Mouse (Mus musculus) liver, embryonic 14.5 days (tissue): ENCODE measurements at regions not wholly inside any gene's neighbourhood (a gene's known extent, or its start where the extent isn't known, plus 50 kb on each side); places are given as distances from the start of the nearest gene placed in this dataset.

Source experiments
- ATAC-seq: fragments of 200-750 bp; cut with Nextera tagmentation; 2 replicates; pipeline ENCODE4 v1.8.0; 2017; ENCODE audit warnings: moderate number of reproducible peaks, mild to moderate bottlenecking, moderate library complexity; ENCODE audit not compliant: insufficient read depth
- DNase-seq, 3 experiments: peaks; one replicate each; pipeline ENCODE4 v3.0.0-alpha.2; 2012 to 2013; ENCODE audit warnings: low read depth in 3 of 3, low spot score in 3 of 3
- H3K27ac ChIP-seq: fragments of 300-500 bp; sonication (generic); 2 replicates; pipeline ENCODE4 v1.5.1; 2014; ENCODE audit warnings: moderate library complexity, mild to moderate bottlenecking, control low read depth, inconsistent platforms
- H3K27me3 ChIP-seq: fragments of 300-500 bp; sonication (generic); 2 replicates; pipeline ENCODE4 v1.6.1; 2014; ENCODE audit warnings: mild to moderate bottlenecking, low read length, moderate library complexity; ENCODE audit not compliant: control insufficient read depth, insufficient read depth
- H3K36me3 ChIP-seq: fragments of 300-500 bp; sonication (generic); replicated peaks from 2 replicates; pipeline ENCODE4 v1.6.1; 2014; ENCODE audit warnings: low read depth; ENCODE audit not compliant: control insufficient read depth, insufficient read depth
- H3K4me1 ChIP-seq, 2 experiments: fragments of 200-500 bp in 1 of 2; fragments of 300-500 bp in 1 of 2; sonication (generic) in 1 of 2; replicated peaks; 2 replicates each; pipeline ENCODE4 v1.6.1; 2012 to 2014; ENCODE audit warnings: antibody characterized with exemption in 1 of 2, inconsistent platforms in 1 of 2, low read length in 1 of 2; ENCODE audit not compliant: control insufficient read depth in 2 of 2, insufficient read depth in 2 of 2
- H3K4me2 ChIP-seq: fragments of 300-500 bp; sonication (generic); 2 replicates; pipeline ENCODE4 v1.6.1; 2014; ENCODE audit warnings: low read depth, mild to moderate bottlenecking, control low read depth, moderate library complexity
- H3K4me3 ChIP-seq, 2 experiments: fragments of 200-500 bp in 1 of 2; fragments of 300-500 bp in 1 of 2; sonication (generic) in 1 of 2; 2 replicates each; pipeline ENCODE4 v1.5.1; 2012 to 2014; ENCODE audit warnings: low read depth in 2 of 2, low read length in 2 of 2, mild to moderate bottlenecking in 2 of 2, control low read depth in 1 of 2, inconsistent platforms in 1 of 2, moderate library complexity in 1 of 2; ENCODE audit not compliant: insufficient read depth in 1 of 2
- H3K9ac ChIP-seq: fragments of 300-500 bp; sonication (generic); replicated peaks from 2 replicates; pipeline ENCODE4 v1.6.1; 2014; ENCODE audit warnings: mild to moderate bottlenecking, control low read depth, moderate library complexity
- H3K9me3 ChIP-seq: fragments of 300-500 bp; sonication (generic); 2 replicates; pipeline ENCODE4 v1.6.1; 2016; ENCODE audit warnings: low read length, mixed read lengths; ENCODE audit not compliant: control insufficient read depth
- CTCF ChIP-seq: IDR thresholded peaks from 2 replicates; pipeline ENCODE4 v1.5.1; 2016; ENCODE audit warnings: antibody characterized with exemption, low read depth, control low read depth
- EP300 ChIP-seq: IDR thresholded peaks from 2 replicates; pipeline ENCODE4 v1.6.1; 2016; ENCODE audit warnings: antibody characterized with exemption, low read depth
- WGBS: fragments of 180-500 bp; shearing (Covaris S2); extraction: QIAGEN DNeasy Blood & Tissue Kit; methylation state at CpG from one replicate; pipeline ENCODE4 v1.1.7; 2014; ENCODE audit not compliant: insufficient replicate concordance; 5-methylcytosine and 5-hydroxymethylcytosine counted together

- Histone ChIP-seq H3K4me1 (0 out of 4 replicates have a peak, but pooled peaks cover 0 to 3% of the 10 kb centered on the region in 2 experiments), H3K27ac (no peak overlapping the region), H3K9ac (no peak overlapping the region), H3K36me3 (no peaks in the 10 kb centered on the region), H3K27me3 (no peaks in the 10 kb centered on the region; the same call in 1 of the 2 replicates), H3K4me2 (no peak overlapping the region), H3K4me3 (no peak overlapping the region), H3K9me3 (no peaks in the 10 kb centered on the region)
- 59% methylated on average over 10 of the region's 10 CpGs for WGBS
- no peak for ATAC-seq
- peak in 1 of 3 experiments; percentile 4 for DNase-seq
- TF ChIP-seq CTCF (no peak), EP300 (no peak)
These were observed 170.3 kb downstream of the Cd83 start for GRCm38 (mm10) chr13:43954714-43955393.

GRCm38 (mm10) chr13:43957046-43957445, 172.5 kb downstream of the Cd83 start:
- H3K4me1 ChIP-seq, result 0 out of 4 replicates have a peak, but pooled peaks cover 0 to 3% of the 10 kb centered on the region in 2 experiments
- H3K27me3 ChIP-seq, result no peaks in the 10 kb centered on the region; the same call in 1 of the 2 replicates
- ATAC-seq (no peak), DNase-seq (no peak)
- no peak overlapping the region for H3K4me3 ChIP-seq
- H3K4me2 ChIP-seq, result no peak overlapping the region
- no peaks in the 10 kb centered on the region for H3K9me3 ChIP-seq
- no peak overlapping the region for H3K9ac ChIP-seq
- WGBS, result 55% methylated on average over 2 of the region's 2 CpGs
- no peaks in the 10 kb centered on the region for H3K36me3 ChIP-seq
- H3K27ac ChIP-seq, result no peak overlapping the region
- TF ChIP-seq CTCF, result no peak
- TF ChIP-seq EP300, result no peak

GRCm38 (mm10) chr13:43959121-43959572, 174.6 kb downstream of the Cd83 start:
- TF ChIP-seq EP300, result no peak
- TF ChIP-seq CTCF, result no peak
- no peaks in the 10 kb centered on the region for H3K36me3 ChIP-seq
- DNase-seq (no peak), ATAC-seq (no peak)
- H3K4me3 ChIP-seq, result no peak overlapping the region
- no peaks in the 10 kb centered on the region; the same call in 1 of the 2 replicates for H3K27me3 ChIP-seq
- 0 out of 4 replicates have a peak, but pooled peaks cover 0 to 3% of the 10 kb centered on the region in 2 experiments for H3K4me1 ChIP-seq
- H3K9ac ChIP-seq, result no peak overlapping the region
- no peak overlapping the region for H3K4me2 ChIP-seq
- 18% methylated on average over 9 of the region's 9 CpGs for WGBS
- H3K9me3 ChIP-seq, result no peaks in the 10 kb centered on the region
- H3K27ac ChIP-seq, result no peak overlapping the region

- Histone ChIP-seq H3K4me3 (no peak overlapping the region), H3K27ac (no peak overlapping the region), H3K27me3 (no peaks in the 10 kb centered on the region; the same call in 1 of the 2 replicates), H3K4me1 (no peaks in the 10 kb centered on the region), H3K9me3 (no peaks in the 10 kb centered on the region), H3K4me2 (no peak overlapping the region), H3K36me3 (no peaks in the 10 kb centered on the region), H3K9ac (no peak overlapping the region)
- 49% methylated on average over 6 of the region's 6 CpGs for WGBS
- DNase-seq, result no peak
- ATAC-seq, result no peak
- no peak for TF ChIP-seq EP300
- TF ChIP-seq CTCF, result no peak
These were observed 176.6 kb downstream of the Cd83 start for GRCm38 (mm10) chr13:43961047-43961690.

GRCm38 (mm10) chr13:43961987-43962386, 177.4 kb downstream of the Cd83 start:
- 47% methylated on average over 3 of the region's 3 CpGs for WGBS

More at GRCm38 (mm10) chr13:43961987-43962386, 177.4 kb downstream of the Cd83 start:
- no peaks in the 10 kb centered on the region for H3K9me3 ChIP-seq
- no peaks in the 10 kb centered on the region for H3K4me1 ChIP-seq
- ATAC-seq (no peak), DNase-seq (no peak)
- TF ChIP-seq EP300 (no peak), CTCF (no peak)
- no peak overlapping the region for H3K9ac ChIP-seq
- no peaks in the 10 kb centered on the region; the same call in 1 of the 2 replicates for H3K27me3 ChIP-seq
- no peak overlapping the region for H3K4me3 ChIP-seq
- H3K36me3 ChIP-seq, result no peaks in the 10 kb centered on the region
- no peak overlapping the region for H3K4me2 ChIP-seq
- H3K27ac ChIP-seq, result no peak overlapping the region
